Mouse (Mus musculus) liver, adult 2 months (tissue): ENCODE measurements around the gene Runx2.

Experiments
- CTCF ChIP-seq: fragments of 200-500 bp; IDR thresholded peaks from 2 replicates; pipeline ENCODE4 v1.5.1; 2011; ENCODE audit warnings: low read depth, low read length, control low read depth
- POLR2A ChIP-seq: fragments of 200-500 bp; IDR thresholded peaks from 2 replicates; pipeline ENCODE4 v1.6.1; 2011; ENCODE audit warnings: low read length, control low read depth; ENCODE audit not compliant: insufficient read depth; ENCODE audit errors: extremely low read depth

DNA sequence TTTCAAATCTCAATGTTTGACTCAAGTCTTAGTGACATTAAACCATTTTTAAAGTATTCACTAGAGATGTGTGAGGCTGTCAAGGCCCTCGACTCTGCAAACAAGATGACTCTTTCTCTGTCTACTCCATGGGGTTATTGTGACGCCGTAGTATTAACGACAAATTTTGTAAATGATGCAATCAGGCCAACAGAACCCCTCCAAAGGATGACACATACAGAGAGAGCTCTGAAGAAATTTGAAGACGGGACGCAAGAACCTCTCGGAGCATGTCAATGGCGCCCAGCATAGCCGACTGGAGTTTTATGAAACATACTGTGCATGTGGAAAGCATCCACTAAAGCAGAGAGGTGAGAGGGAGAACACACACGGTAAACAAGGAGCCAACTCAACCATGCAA, 117.5 kb downstream of the Runx2 start:
- no peak for TF ChIP-seq POLR2A
- no peak for TF ChIP-seq CTCF
